Mouse (Mus musculus) liver, postnatal 0 days (tissue): ENCODE results near the gene Wdr20.

ENCODE experiments used
- CTCF ChIP-seq: sonication (generic); IDR thresholded peaks from 2 replicates; pipeline ENCODE4 v1.5.1; 2016; ENCODE audit warnings: antibody characterized with exemption, low read depth
- EP300 ChIP-seq: IDR thresholded peaks from 2 replicates; pipeline ENCODE4 v1.6.1; 2016; ENCODE audit warnings: antibody characterized with exemption, low read depth, mild to moderate bottlenecking

DNA sequence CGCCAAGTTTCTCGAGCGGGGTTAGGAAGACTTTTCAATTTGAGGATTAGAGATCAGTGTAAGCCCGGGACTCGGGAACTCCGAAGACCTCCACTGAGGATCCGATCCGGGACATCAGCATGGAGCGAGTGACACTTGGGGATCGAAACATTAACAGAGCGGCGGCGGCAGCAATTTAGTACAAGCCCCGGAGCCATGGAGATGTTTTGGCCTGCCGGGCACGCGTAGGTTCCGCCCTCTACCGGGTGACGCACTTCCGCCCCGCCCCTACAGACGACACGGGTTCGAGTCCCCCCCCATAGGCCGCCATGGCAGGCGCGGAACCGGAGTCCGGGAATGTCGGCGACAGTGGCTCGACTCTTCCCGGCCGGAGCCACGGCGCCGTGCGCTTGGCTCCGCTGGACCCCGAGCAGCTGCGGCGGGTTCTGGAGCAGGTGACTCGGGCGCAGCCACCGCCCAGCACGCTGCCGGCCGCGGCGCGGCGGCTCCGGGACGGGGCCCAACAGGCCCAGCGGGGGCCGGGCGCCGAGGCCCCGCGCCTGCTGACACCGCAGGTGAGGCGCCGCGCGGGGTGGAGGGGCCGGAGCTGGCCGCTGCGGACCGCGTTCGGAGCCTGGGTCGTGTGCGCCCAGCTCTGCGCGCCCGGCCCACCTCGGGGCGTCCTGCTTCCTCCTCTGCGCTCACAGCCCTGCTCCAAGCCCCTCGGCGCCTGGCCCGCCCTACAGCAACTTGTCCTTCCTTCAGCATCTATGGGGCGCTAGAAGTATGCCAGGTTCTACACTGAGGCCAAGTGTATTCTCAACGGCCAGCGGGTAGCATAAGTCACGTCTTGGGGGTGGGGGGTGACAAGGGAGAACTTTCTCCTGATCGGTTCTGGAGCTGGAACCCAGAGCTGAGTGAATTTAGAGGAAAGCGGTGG is 112.5 kb downstream of the Wdr20 start, which contains the start of gene Zfp839:
- TF ChIP-seq CTCF = no peak
- no peak for TF ChIP-seq EP300
